Mouse (Mus musculus) ovary, postnatal 36 days (tissue): Measurements from ENCODE around the gene Snx10.

Experiments used
- DNase-seq: peaks from one replicate; pipeline ENCODE4 v3.0.0; 2022; ENCODE audit warnings: low spot score, mixed read lengths

Snx10 gene

GRCm38 (mm10) chr6:51533467-51534200 is 9.9 kb downstream of the Snx10 start:
- no peak for DNase-seq

- DNase-seq: no peak
Measured at GRCm38 (mm10) chr6:51535571-51535970, 11.9 kb downstream of the Snx10 start.

GRCm38 (mm10) chr6:51540525-51540924 is 16.8 kb downstream of the Snx10 start:
- DNase-seq: no peak

- no peak for DNase-seq
Measured at GRCm38 (mm10) chr6:51541422-51541821, 17.7 kb downstream of the Snx10 start.

- DNase-seq: no peak
Measured at GRCm38 (mm10) chr6:51542147-51542546, 18.4 kb downstream of the Snx10 start.

- DNase-seq: no peak
Measured at GRCm38 (mm10) chr6:51543639-51544117, 20.0 kb downstream of the Snx10 start.

GRCm38 (mm10) chr6:51544118-51544681 is 20.5 kb downstream of the Snx10 start:
- DNase-seq: no peak

GRCm38 (mm10) chr6:51545219-51545859 is 21.6 kb downstream of the Snx10 start:
- peak; percentile 26 for DNase-seq

- no peak for DNase-seq
Measured at GRCm38 (mm10) chr6:51546085-51546484, 22.4 kb downstream of the Snx10 start.

- no peak for DNase-seq
Measured at GRCm38 (mm10) chr6:51548757-51549156, 25.1 kb downstream of the Snx10 start.

- no peak for DNase-seq
Measured at GRCm38 (mm10) chr6:51551267-51551802, 27.6 kb downstream of the Snx10 start.

GRCm38 (mm10) chr6:51556562-51556961 is 32.9 kb downstream of the Snx10 start:
- DNase-seq: no peak

- DNase-seq: no peak
Measured at GRCm38 (mm10) chr6:51558311-51558710, 34.6 kb downstream of the Snx10 start.

- DNase-seq: no peak
Measured at GRCm38 (mm10) chr6:51566771-51567680, 43.3 kb downstream of the Snx10 start.

- DNase-seq: no peak
Measured at GRCm38 (mm10) chr6:51569086-51569485, 45.4 kb downstream of the Snx10 start.

GRCm38 (mm10) chr6:51573136-51573535 is 49.4 kb downstream of the Snx10 start:
- no peak for DNase-seq

- no peak for DNase-seq
Measured at GRCm38 (mm10) chr6:51574132-51574531, 50.4 kb downstream of the Snx10 start.

GRCm38 (mm10) chr6:51578415-51578814 is 54.7 kb downstream of the Snx10 start:
- DNase-seq: no peak

GRCm38 (mm10) chr6:51580040-51580680 is 56.5 kb downstream of the Snx10 start:
- DNase-seq: peak; percentile 78

- DNase-seq: no peak
Measured at GRCm38 (mm10) chr6:51581418-51581817, 57.7 kb downstream of the Snx10 start.

GRCm38 (mm10) chr6:51582051-51582450 is 58.4 kb downstream of the Snx10 start:
- no peak for DNase-seq
